Mouse (Mus musculus): ENCODE measurements at regions not wholly inside any gene's neighbourhood (a gene's known extent, or its start where the extent isn't known, plus 50 kb on each side); places are given as distances from the start of the nearest gene placed in this dataset.
A peak's percentile ranks its signal among the peaks of the same experiment; 100 is the strongest.
"Not testable (repeated sequence)": the region's sequence is repeated elsewhere in the genome, so short reads cannot be mapped to it uniquely, and the experiment has no call there.

DNA sequence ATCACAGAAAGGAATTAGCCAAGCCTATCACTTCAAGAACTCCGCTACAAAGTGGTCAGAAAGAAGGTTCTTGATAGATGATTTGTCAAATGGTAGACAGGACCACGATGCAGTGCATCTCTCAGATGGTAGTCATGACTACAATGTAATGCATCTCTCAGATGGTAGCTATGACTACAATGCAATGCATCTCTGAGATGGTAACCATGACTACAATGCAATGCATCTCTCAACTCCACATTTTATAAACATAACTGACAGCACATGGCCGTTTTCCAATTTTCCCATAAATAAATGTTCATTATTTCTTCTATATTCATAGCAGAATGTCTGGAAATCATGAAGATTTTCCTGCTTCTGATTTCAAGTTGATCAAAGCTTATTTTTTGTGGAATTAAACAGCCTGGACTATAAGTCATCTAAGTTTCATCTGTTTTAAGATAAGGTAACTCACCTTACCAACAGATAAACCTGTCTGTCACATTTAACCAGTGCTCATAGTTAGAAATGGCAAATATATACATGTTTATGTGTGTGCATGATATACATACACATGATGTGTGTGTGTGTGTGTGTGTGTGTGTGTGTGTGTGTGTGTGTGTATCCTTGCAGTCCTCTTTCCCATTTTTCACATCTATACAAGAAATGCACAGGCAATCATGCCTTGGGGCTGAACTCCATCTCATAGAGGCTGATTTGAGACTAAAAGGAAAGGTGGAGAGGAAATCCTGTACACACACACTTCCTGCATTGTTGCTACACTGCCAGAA lies 122.4 kb downstream of the Phf3 start:
- ATAC-seq (ENCODE audit: extremely low read depth, insufficient number of reproducible peaks, low FRiP score, poor library complexity, severe bottlenecking) = no peak

DNA sequence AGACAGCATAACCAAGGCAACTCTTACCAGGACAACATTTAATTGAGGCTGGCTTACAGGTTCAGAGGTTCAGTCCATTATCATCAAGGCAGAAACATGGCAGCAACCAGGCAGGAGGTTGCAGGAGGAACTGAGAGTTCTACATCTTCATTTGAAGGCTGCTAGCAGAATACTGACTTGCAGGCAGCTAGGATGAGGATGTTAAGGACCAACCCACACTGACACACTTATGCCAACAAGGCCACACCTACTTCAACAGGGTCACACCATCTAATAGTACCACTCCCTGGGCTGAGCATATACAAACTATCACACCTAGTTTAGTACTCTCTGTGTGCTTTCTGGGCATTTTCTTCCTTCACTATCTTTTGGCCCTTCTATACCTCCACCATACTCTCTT lies 131.8 kb downstream of the Phf3 start:
- no peak for ATAC-seq (ENCODE audit: extremely low read depth, insufficient number of reproducible peaks, low FRiP score, poor library complexity, severe bottlenecking)

GRCm38 (mm10) chr1:30740831-30741230 lies 132.9 kb downstream of the Phf3 start:
- no peak for ATAC-seq (ENCODE audit: extremely low read depth, insufficient number of reproducible peaks, low FRiP score, poor library complexity, severe bottlenecking)

DNA sequence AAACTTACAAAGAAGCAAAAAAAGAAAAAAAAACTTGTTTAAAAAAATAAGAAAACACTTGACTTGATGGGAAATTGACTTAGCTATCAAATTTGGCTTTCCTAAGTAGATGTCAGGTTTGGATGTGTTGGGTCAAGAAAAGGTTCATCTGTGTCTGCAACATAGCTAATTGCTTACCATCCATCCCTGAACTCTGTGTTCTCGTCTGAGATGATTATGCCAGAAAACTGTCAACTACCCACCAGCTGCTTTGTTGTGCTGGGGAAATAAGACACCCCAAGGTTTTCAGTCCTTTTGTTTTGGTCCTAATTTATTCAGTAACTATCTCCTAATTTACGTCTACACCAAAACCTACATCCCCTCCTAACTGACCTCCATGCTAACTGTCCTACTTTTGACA lies 152.2 kb downstream of the Phf3 start:
- no peak for ATAC-seq (ENCODE audit: extremely low read depth, insufficient number of reproducible peaks, low FRiP score, poor library complexity, severe bottlenecking)

GRCm38 (mm10) chr1:30720829-30721228 lies 152.9 kb downstream of the Phf3 start:
- 0 out of 2 replicates have a peak, but pooled peaks have one; percentile 9 for ATAC-seq (ENCODE audit: extremely low read depth, insufficient number of reproducible peaks, low FRiP score, poor library complexity, severe bottlenecking)

DNA sequence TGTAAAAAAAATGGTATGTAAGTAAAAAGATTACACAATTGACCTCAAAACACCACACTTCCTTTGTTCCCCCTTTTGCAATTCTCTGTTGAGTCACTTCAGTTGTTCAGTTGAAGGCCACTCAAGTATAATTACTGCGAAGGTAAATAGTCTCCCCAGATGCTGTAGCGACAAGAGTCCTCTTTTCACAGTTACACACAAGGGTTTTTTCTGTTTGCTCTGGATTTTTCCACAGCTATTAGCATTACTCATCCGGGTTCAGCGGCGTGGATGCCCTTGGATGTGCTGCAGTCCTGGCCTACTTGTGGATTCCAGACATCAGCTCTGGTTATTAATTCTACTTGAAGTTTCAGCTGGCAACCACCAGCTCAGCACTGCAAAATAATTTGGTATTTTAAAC lies 155.1 kb downstream of the Phf3 start:
- ATAC-seq (ENCODE audit: extremely low read depth, insufficient number of reproducible peaks, low FRiP score, poor library complexity, severe bottlenecking) = peak; percentile 46; the same call in 1 of the 2 replicates

- no peak for ATAC-seq (ENCODE audit: extremely low read depth, insufficient number of reproducible peaks, low FRiP score, poor library complexity, severe bottlenecking)
These were observed 157.4 kb downstream of the Phf3 start for GRCm38 (mm10) chr1:30716346-30716745.

DNA sequence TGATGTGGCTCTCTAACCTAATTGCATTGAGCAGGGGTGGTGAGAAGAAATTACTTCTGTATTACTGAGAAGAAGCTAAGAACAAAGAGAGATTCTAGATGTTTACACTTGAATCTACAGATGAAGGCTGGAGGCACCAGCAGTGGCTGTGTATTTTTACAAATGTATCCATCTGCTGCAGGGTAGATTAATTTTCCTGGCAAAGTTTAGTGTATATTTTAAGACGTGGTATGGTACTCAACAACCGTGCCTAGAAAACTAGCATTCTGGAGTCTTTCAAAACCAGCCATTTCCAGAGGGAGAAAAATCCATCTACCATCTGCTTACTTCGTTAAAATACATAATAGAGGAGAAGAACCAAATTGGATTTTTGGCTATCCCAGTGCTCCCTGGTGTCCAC lies 172.6 kb downstream of the Phf3 start:
- no peak for ATAC-seq (ENCODE audit: extremely low read depth, insufficient number of reproducible peaks, low FRiP score, poor library complexity, severe bottlenecking)

GRCm38 (mm10) chr1:30700399-30701081 lies 173.2 kb downstream of the Phf3 start:
- ATAC-seq (ENCODE audit: extremely low read depth, insufficient number of reproducible peaks, low FRiP score, poor library complexity, severe bottlenecking) = no peak

GRCm38 (mm10) chr1:30696342-30696741 lies 177.4 kb downstream of the Phf3 start:
- no peak for ATAC-seq (ENCODE audit: extremely low read depth, insufficient number of reproducible peaks, low FRiP score, poor library complexity, severe bottlenecking)

GRCm38 (mm10) chr1:30685318-30685717 lies 188.4 kb downstream of the Phf3 start:
- no peak for ATAC-seq (ENCODE audit: extremely low read depth, insufficient number of reproducible peaks, low FRiP score, poor library complexity, severe bottlenecking)

GRCm38 (mm10) chr1:30683889-30684288 lies 189.8 kb downstream of the Phf3 start:
- ATAC-seq (ENCODE audit: extremely low read depth, insufficient number of reproducible peaks, low FRiP score, poor library complexity, severe bottlenecking) = no peak

DNA sequence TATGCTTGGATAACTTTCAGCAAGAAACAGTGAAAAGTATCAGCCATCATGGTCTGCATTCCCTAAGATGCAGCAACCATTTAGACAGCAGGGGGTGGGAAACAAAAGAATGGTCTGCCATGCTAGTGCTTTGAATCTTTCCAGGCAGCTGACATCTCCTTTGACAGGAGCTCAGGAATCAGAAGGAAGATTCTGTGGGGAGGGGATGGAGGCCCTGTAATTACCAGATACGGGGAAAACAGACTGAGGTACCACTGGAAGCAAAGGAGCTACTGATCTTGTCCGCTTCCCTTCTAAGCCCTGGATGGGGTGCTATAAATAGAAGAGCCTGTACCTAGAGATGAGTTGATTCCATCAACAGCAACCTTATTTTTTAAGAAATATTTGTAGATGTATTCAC lies 233.9 kb downstream of the Phf3 start:
- ATAC-seq (ENCODE audit: extremely low read depth, insufficient number of reproducible peaks, low FRiP score, poor library complexity, severe bottlenecking) = no peak

GRCm38 (mm10) chr1:30632760-30633159 lies 241.0 kb downstream of the Phf3 start:
- no peak for ATAC-seq (ENCODE audit: extremely low read depth, insufficient number of reproducible peaks, low FRiP score, poor library complexity, severe bottlenecking)

- ATAC-seq (ENCODE audit: extremely low read depth, insufficient number of reproducible peaks, low FRiP score, poor library complexity, severe bottlenecking) = not testable (repeated sequence)
These were observed 245.9 kb downstream of the Phf3 start for GRCm38 (mm10) chr1:30627796-30628195.

DNA sequence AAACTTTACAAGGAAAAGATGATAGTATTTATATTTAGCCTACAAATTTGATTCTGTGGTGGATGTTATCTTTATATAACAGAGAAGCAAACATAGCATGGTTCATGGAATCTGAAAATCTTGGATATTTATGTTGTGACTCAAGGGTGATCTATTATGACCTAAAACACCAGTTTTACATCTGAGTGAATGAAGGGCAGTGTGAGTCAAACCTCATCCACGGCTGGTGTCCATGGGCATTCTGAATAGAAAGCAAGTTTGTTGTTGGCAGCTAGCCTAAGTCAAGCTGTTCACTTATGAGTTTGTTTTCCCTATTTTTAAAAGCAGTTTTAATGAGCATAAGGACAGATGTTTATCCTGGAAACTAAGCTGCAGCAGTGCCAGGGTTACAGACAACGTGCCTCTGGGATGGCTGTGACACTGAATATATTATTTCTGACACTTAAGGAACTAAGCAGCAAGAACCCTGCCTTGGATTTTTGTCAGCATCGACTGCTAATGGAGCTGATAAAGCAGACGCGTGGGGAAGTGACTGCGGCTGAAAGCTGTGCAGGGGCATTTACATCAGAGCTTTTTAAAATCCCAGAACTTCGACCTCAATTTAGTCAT lies 278.5 kb downstream of the Phf3 start:
- ATAC-seq (ENCODE audit: extremely low read depth, insufficient number of reproducible peaks, low FRiP score, poor library complexity, severe bottlenecking) = no peak

GRCm38 (mm10) chr1:30594036-30594435 lies 279.7 kb downstream of the Phf3 start:
- no peak for ATAC-seq (ENCODE audit: extremely low read depth, insufficient number of reproducible peaks, low FRiP score, poor library complexity, severe bottlenecking)

DNA sequence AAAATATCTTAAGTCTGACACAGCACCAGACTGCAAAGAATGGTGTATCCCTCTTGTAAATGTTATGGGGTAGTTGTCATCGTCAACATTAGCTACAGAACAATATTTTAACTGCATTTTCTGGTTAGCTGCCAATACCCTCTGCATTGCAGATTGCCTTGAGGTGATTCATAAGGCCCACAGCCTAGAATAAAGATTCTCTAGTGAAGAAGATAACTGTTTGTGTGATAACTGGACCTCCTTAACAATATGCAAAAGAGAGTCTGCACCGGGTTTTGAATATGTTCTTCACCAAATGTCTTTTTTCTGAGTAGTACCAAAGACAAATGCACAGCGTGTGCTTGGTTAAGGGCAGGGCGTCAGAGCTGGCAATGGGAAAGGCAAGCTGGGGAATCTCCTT lies 283.0 kb downstream of the Phf3 start:
- ATAC-seq (ENCODE audit: extremely low read depth, insufficient number of reproducible peaks, low FRiP score, poor library complexity, severe bottlenecking) = no peak

DNA sequence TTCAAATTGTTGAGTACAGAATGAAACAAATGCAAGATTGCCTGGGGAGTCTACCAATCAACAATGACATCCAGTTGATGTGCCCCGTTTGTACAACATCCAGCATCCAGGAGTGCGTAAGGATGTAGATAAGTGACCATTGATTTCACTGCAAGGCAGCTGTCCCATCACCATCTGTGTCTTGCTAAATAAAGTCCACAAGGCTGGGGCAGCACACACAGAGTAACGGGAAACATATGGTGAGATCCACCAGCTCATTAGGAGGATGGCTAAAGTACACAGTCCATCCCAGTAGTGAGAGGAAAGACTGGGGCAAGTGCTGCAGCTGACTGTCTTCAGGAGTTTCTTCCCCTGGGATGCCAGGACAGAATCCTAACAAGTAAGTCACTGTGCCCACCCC lies 284.8 kb downstream of the Phf3 start:
- no peak for ATAC-seq (ENCODE audit: extremely low read depth, insufficient number of reproducible peaks, low FRiP score, poor library complexity, severe bottlenecking)

DNA sequence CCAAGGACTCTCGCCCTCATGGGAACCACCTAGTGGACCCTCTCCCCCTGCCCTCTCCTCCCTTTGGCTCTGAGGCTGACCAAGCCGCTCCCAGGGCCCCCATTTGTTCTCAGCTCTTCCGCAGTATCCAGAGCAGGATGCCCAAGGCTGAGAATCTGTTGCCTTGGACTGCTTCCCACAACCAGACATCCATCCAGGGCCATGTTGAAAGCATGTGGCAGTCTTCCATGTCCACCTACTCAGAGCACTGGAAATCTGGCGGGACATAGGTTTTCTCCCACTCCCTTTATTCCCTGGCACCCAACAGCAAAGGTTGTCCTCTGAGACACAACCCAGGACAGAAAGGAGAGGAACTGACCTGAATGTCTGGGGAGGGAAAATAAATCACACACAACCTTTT lies 285.4 kb downstream of the Phf3 start:
- no peak for ATAC-seq (ENCODE audit: extremely low read depth, insufficient number of reproducible peaks, low FRiP score, poor library complexity, severe bottlenecking)

Data from neutrophil, adult 5-6 weeks (primary cell).